Mouse (Mus musculus) E14TG2a.4 (cell line): ENCODE measurements around the gene 4931414P19Rik.

Experiments
- CTCF ChIP-seq: conservative IDR thresholded peaks from 2 replicates; pipeline ENCODE4 v1.5.1; 2014; ENCODE audit warnings: low read length
- NANOG ChIP-seq: IDR thresholded peaks from 2 replicates; pipeline ENCODE4 v1.6.1; 2014; ENCODE audit warnings: borderline replicate concordance, low read length, mixed read lengths
- POU5F1 ChIP-seq: IDR thresholded peaks from 2 replicates; pipeline ENCODE4 v1.6.1; 2014; ENCODE audit warnings: low read length, borderline replicate concordance

DNA sequence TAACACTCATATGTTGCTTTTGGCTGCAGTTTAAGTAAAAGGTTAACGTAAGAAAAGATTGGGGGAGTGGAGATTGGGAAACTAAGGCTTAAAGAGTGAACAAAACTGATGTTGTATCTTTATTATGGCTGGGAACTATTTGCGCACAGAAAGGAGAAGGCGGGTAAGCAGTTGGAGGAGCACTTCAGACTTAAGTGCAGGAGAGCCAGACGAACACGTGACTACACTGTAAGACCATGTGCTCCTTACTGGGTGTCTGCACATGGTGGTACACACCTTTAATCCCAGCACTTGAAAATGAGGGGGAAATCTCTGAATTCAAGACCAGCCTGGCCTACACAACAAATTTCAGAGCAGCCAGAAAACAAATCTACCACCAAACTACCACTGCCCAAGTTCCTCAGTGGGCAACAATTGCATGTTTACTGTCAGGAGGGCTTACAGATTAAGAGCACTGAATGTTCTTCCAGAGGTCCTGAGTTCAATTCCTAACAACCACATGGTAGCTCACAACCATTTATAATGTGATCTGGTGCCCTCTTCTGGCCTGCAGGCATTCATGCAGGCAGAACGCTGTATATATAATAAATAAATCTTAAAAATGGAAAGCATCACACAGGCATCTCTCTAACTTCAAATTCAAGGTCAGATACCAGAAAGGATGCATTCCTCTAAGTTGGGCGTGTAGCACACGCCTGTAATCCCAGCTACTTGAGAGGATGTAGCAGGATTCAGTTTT is 41.3 kb upstream of the 4931414P19Rik start:
- TF ChIP-seq CTCF (peak; percentile 29; the same call in 1 of the 2 replicates), POU5F1 (no peak), NANOG (no peak)
